Mouse (Mus musculus): ENCODE data around the gene Nppc.

The Nppc gene

GRCm38 (mm10) chr1:86670279-86671038, at the start of gene Nppc:
Gene Nppc, minus strand, starts transcription at chr1:86670571.
- DNase-seq (ENCODE audit: low spot score) = peak; percentile 85

DNA sequence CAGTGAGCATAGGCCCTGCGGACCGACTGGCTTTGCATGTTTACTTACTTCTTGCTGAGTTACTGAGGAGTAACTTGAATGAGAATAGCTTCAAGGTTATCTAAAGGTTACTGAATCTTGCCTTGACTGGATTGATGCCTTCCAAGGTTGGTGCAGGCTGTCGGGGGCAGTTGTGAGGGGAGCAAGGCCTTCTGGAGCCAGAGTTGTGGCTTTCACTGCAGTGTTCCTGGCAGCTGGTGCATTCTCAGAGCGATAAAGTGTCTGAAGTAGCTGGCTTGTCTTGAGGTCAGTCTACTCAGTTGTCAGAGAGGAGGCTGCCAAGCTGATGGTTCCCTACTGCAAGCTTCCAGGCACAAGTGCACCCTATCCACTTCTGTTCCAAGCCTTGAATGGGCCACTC, 49.0 kb upstream of the Nppc start:
- DNase-seq (ENCODE audit: low spot score) = no peak

DNA sequence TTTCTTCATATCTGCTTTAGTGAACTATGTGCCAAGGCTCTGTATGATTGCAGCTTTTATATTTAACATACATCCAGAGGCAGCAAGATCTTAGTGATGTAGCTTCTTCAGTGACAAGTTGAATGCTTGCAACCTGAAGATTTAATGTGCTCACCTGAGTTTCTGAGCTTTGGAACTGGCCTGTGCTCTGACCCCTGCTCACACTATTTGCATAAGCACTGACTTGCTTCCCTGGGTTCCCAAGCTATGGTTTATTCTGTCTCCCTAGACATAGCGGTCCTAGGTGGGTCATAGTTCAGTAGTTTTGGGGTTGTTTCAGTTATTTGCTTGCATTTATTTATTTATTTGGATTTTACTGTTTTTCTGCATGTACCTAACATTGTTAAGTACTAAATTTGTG, 47.8 kb upstream of the Nppc start:
- DNase-seq (ENCODE audit: low spot score) = no peak

DNA sequence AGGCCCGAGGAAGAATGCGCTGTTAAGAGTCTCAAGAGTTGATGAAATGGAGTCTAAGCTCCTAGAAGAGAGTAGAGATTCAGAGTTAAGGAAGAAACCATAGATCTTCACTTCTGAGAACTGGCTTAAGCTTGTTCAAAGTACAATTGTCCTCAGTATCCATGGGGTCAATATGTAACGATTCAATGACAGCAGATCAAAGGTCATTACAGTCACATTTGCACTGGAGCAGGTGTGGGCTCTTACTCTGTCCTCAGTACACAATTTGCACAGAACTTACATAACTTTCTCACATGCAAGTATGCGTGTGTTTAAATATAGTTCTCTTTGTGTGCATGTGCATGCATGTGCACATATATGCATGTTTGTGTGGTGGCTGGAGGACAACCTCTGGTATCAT, 42.7 kb upstream of the Nppc start:
- DNase-seq (ENCODE audit: low spot score) = no peak

DNA sequence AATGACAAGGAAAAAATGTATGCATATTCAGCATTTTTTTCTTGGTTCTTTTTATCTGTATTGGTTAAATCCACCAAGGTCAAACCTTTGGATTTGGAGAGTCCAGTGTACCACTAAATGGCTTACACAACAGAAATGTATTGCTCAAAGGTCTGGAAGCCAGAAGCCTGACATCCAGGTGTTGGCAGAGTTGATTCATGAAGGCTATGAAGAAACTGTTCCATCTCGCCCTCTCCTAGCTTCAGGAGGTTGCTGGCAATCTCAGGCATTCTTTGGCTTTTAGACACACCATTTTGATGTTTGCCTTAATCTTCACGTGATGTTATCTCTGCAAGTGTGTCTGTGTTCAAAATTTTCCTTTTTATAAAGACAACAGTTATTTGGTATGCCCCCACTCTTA, 41.7 kb upstream of the Nppc start:
- DNase-seq (ENCODE audit: low spot score) = no peak

- DNase-seq (ENCODE audit: low spot score) = no peak
Measured at GRCm38 (mm10) chr1:86709546-86709945, 39.2 kb upstream of the Nppc start.

- no peak for DNase-seq (ENCODE audit: low spot score)
Measured at GRCm38 (mm10) chr1:86705461-86705860, 35.1 kb upstream of the Nppc start.

GRCm38 (mm10) chr1:86703965-86704326, 33.6 kb upstream of the Nppc start:
- no peak for DNase-seq (ENCODE audit: low spot score)

DNA sequence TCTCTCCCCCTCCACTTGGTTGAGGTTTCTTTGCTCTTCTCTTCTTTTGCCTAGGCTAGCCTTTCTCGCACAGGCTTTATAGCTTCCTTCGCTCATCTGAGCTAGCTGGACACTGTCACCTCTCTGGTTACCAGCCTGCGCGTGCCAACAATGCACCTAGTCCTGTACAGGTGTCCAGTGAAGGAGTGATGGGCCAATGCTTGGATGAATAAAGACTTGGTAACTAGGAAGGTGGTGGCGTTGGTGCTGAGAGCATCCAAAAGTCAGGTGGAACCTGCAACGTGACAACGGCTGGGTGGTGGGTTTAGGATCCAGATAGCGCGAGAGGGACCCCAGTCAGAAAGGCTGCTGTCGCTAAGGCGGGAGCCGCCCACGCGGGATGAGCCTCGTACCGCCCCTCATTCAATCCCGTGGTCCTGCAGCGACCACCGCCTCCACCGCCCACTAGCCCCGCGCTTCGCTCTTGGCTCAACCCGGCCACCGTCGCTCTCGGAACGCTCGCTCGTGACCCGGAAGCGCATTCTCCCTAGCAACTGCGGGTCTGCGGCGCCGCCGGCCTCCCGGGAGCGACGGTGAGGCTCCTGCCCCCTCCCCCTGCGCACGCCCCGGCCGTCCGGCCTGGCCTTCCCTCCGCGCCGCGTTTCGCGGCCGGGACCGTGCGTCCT, 33.1 kb upstream of the Nppc start, which contains the start of gene Dis3l2:
TSS of gene Dis3l2 (plus strand) at position 509 of the 665 bp plus-strand sequence.
- DNase-seq (ENCODE audit: low spot score) = peak; percentile 93

DNA sequence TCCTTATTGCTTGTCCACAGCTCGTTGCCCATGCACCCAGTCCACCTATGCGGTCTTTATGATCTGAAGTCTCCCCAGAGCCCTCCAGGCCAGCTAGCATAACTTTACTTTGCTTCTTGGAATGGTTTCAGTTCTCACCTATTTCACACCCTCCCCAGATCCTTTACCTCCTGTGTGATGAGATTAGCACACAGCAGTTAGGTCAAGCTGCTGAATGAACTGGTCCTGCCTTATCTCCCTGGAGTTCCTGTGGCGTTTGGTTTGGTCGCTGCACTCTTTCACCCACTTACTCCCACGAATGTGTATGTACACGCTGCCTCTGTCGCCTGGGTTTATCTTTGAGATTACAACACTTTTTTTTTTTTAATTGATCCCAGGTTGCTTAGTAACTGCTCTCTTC, 30.0 kb upstream of the Nppc start:
- no peak for DNase-seq (ENCODE audit: low spot score)

GRCm38 (mm10) chr1:86699346-86700136, 29.2 kb upstream of the Nppc start:
- no peak for DNase-seq (ENCODE audit: low spot score)

DNA sequence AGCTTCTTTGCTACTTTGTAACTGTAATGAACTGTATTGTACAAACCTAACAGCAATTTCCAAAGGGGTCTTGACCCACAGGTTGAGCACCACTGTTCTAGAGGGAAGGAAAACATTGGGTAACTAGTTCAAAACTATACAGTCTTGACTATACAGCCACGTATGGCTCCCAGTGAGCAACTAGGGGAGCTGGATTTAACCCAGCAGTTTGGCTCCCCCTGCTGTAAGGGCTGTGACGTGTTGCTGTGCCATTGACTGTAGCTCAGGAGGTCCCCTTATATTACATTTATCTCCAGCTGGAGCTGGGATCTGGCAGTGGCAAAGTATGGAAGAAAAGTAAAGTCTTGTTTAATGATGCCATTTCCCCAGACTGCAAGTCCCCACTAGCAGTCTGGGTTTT, 28.4 kb upstream of the Nppc start:
- no peak for DNase-seq (ENCODE audit: low spot score)

DNA sequence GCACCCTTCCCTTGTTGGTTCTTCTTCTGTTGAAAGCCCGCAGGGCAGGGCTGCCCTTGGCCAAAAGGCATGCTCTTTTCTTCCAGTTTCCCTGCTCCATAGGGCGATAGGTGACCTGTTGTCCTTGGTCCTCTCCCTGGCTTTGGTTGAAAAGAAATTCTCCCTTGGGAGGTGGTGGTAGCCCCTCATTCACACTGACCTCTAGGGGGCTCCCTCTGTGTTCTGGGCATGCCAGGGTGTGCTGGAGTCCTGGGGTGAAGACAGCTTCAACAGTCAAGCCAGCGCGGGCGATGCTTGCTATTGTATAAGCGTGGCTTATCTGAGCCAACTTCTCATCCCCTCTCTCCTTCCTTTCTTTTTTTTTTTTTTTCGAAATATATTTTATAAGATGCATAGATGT, 26.6 kb upstream of the Nppc start:
- peak; percentile 13 for DNase-seq (ENCODE audit: low spot score)

- no peak for DNase-seq (ENCODE audit: low spot score)
Measured at GRCm38 (mm10) chr1:86691027-86691426, 20.7 kb upstream of the Nppc start.

DNA sequence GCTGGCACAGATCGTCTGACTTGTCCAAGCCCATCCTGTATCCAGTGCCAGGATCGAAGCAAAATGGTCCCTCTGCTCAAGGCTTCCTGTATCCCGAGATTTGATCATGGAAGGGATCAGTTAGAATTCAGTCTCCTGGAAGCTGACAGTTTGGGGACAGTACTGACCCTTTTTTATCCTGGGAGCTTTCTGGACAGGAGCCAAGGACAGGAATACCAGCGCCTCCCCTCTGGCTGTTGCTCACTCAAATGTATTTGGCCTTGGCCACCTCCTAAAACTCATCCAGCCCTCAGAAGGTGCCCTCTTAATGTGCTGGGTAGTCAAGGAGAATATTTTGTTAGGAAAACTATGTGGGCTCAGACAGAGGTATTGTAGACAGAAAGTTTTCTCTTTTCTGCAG, 16.9 kb upstream of the Nppc start:
- no peak for DNase-seq (ENCODE audit: low spot score)

DNA sequence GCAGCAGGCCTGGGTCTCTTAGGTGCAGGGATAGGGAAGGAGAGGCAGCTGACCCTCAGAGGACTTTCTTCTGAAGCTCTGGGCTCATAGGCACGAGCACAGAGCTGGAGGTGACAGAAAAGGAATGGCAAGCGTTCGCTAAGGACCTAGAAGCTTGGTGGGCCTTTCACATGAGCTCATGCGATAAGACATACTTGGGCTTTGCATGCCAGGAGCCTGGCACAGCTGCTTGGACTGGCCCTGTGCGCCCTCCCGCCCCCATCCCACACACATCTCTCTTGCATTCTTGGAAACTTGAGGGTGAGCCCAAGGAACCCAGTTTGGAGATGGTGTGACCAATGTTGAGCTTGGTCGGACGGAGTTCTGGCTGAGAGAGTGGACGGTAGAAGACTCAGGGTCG, 8.3 kb upstream of the Nppc start:
- no peak for DNase-seq (ENCODE audit: low spot score)

DNA sequence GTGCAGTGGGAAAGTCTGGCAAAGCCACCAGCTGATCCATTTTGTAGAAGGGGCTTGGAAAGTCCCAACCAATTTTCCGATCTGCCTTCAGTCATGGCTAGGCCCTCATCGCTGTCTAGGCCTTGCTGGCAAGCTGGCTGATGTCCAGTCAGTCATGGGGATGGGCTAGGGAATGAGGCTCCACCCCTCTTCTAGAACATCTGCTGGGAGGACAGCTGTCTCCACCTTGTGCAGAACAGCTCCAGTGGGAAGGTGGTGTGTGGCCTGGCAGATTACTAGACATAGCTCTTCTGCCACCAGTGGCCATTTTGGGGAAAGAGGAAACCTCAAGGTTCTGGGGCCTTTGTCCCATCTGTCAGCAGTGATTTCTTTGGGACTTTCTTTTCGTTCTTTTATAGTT, 7.3 kb upstream of the Nppc start:
- no peak for DNase-seq (ENCODE audit: low spot score)

DNA sequence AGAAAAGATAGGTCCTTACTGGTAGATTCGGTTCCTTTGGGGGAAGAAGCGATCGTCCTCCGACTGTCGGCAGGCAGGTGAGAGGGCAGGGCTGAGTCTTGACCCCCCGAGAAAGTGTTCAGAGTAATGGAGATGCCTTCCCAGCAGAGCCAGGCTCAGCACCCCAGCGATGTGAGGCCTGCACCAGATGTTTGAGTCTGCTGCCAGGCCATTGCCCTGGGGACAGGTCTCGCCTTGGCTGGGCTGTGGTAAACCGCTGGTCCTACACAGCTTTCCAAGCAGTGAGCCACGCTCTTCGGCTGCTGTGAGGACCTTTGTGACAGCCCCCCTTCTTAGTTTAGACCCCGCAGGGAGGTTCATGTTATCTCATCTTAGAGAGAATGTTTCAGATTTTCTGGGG, 4.8 kb upstream of the Nppc start:
- DNase-seq (ENCODE audit: low spot score) = no peak

DNA sequence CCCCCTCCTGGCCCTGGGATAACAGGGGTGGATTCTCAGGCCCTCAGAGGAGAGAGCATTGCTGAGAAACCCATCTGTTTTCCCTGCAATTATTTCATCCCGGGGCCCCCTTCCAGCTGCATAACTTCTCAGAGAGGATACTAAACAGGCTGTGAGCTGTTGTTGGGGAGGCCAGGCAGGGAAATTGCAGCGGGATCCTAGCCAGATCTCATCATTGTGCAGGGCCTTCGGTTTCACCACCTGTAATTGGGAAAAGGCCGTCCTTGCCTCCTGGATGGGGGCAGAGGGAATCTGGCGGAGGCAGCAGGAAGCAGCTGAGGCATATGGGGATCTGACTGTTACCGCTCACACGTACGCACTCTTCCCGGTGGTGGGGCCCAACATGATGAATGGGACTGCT, 4.0 kb upstream of the Nppc start:
- DNase-seq (ENCODE audit: low spot score) = no peak

GRCm38 (mm10) chr1:86669552-86670273, 658 bp downstream of the Nppc start:
- peak; percentile 88 for DNase-seq (ENCODE audit: low spot score)

DNA sequence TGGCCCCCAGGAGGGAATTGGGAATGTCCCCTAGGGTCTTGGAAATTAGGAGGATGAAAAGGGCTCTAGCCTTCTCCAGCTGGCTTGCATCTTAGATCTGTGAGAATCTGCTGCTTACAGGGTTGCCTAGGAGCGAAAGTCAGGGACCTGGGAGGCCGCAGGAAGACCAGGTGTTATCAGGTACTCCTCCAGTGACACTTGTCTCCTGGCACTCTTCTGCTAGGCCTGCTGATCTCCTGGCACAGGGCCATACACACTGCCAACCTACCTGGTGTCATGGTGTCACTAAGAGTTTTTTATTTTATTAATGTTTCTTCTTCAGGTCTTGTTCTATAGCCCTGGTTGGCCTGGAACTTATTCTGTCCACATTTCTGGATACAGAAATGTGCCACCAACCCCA, 5.3 kb downstream of the Nppc start:
- no peak for DNase-seq (ENCODE audit: low spot score)

GRCm38 (mm10) chr1:86657071-86657470, 13.3 kb downstream of the Nppc start:
- no peak for DNase-seq (ENCODE audit: low spot score)
